Mouse (Mus musculus) intestine, postnatal 0 days (tissue): ENCODE measurements around the gene Clec16a. TPM values are rescaled to one million over a fixed set of nuclear protein-coding genes. Genes with fewer than 3 reads are reported as not detected.

Source experiments
- ATAC-seq: fragments of 200-750 bp; cut with Nextera tagmentation; 2 replicates; pipeline ENCODE4 v1.8.0; 2017; ENCODE audit warnings: mild to moderate bottlenecking, moderate TSS enrichment, moderate library complexity
- H3K27ac ChIP-seq: fragments of 300-500 bp; sonication (generic); 2 replicates; pipeline ENCODE4 v1.5.1; 2014; ENCODE audit warnings: mild to moderate bottlenecking, low read depth, low read length, moderate library complexity
- H3K27me3 ChIP-seq: fragments of 300-500 bp; sonication (generic); replicated peaks from 2 replicates; pipeline ENCODE4 v1.6.1; 2014; ENCODE audit warnings: low read length, mixed read lengths; ENCODE audit not compliant: control insufficient read depth, insufficient read depth
- H3K36me3 ChIP-seq: fragments of 300-500 bp; sonication (generic); 2 replicates; pipeline ENCODE4 v1.6.1; 2014; ENCODE audit warnings: mild to moderate bottlenecking, moderate library complexity; ENCODE audit not compliant: control insufficient read depth, insufficient read depth
- H3K4me1 ChIP-seq: fragments of 300-500 bp; sonication (generic); replicated peaks from 2 replicates; pipeline ENCODE4 v1.6.1; 2014; ENCODE audit warnings: antibody characterized with exemption, low read length, mixed read lengths; ENCODE audit not compliant: control insufficient read depth, insufficient read depth
- H3K4me2 ChIP-seq: fragments of 300-500 bp; sonication (generic); replicated peaks from 2 replicates; pipeline ENCODE4 v1.6.1; 2014; ENCODE audit warnings: low read depth, mild to moderate bottlenecking, moderate library complexity
- H3K4me3 ChIP-seq: fragments of 300-500 bp; sonication (generic); 2 replicates; pipeline ENCODE4 v1.5.1; 2014; ENCODE audit warnings: low read depth, low read length
- H3K9ac ChIP-seq: fragments of 300-500 bp; sonication (generic); 2 replicates; pipeline ENCODE4 v1.6.1; 2014; ENCODE audit warnings: mild to moderate bottlenecking, low read depth, low read length
- H3K9me3 ChIP-seq: fragments of 300-500 bp; sonication (generic); 2 replicates; pipeline ENCODE4 v1.6.1; 2016; ENCODE audit warnings: mixed run types; ENCODE audit not compliant: control insufficient read depth
- CTCF ChIP-seq: sonication (generic); IDR thresholded peaks from 2 replicates; pipeline ENCODE4 v1.5.1; 2016; ENCODE audit warnings: low read depth, mild to moderate bottlenecking, control low read depth, antibody characterized with exemption, moderate library complexity
- WGBS: fragments of 180-500 bp; shearing (Covaris S2); extraction: QIAGEN DNeasy Blood & Tissue Kit; methylation state at CpG from one replicate; pipeline ENCODE4 v1.1.7; 2014; 5-methylcytosine and 5-hydroxymethylcytosine counted together
- polyA plus RNA-seq: library from polyadenylated mRNA; unstranded; fragments of >200 nt; fragmentation: Nextera tagmentation; extraction: Ambion mirVana; gene quantifications from 2 replicates; pipeline ENCODE4 v1.2.1, GENCODE M21; 2015

The Clec16a gene
- polyA plus RNA-seq, 1 experiment from 2014 or later, result 30.4 TPM

DNA sequence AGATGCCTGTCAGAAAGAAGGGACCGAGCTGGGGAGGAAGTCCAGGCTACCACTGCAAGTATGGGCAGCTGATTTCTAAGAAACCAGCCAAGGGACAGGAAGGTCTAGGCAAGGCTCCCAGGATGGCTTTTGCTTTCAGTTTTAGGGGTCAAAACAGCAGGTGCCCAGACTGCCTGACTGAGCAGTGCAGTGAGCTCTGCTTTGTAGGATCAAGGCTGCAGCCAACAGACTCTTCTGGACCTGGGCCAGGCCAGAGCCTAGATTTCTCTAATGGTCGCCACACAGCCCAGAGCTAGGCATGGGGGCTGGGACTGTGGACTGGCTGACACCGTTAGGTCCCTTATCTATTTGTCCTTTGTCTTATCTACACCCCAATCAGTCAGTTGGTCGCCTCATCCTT lies 229.6 kb downstream of the Clec16a start:
- Histone ChIP-seq H3K9me3 (no peaks in the 10 kb centered on the region), H3K27me3 (no peaks in the 10 kb centered on the region), H3K27ac (no peak overlapping the region), H3K4me3 (no peak overlapping the region), H3K9ac (no peak overlapping the region), H3K36me3 (no peaks in the 10 kb centered on the region), H3K4me2 (no peak overlapping the region), H3K4me1 (no peaks in the 10 kb centered on the region)
- ATAC-seq, result no peak
- TF ChIP-seq CTCF, result no peak
- WGBS, result 40% methylated on average over 4 of the region's 4 CpGs

DNA sequence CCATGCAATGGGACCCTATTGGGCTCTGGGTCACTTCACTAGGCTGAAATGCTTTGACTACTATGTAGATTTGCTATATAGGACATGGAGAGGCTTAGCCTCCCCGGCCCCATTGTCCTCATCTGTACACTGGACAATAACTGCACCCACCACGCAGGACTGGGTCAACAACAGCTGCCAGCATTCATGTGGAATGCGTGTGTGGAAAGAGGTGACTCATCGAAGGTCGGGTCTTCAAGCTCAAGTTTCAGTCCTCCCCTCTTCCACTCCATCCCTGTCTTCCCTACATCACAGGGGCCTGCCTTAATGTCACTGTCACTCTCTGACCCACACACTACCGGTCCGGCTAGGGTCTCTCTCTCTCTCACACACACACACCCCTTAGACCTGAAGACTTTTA lies 231.2 kb downstream of the Clec16a start:
- H3K36me3 ChIP-seq, result no peaks in the 10 kb centered on the region
- TF ChIP-seq CTCF, result no peak
- no peak overlapping the region for H3K27ac ChIP-seq
- H3K27me3 ChIP-seq, result no peaks in the 10 kb centered on the region
- H3K4me1 ChIP-seq, result no peaks in the 10 kb centered on the region
- H3K4me3 ChIP-seq, result no peak overlapping the region
- no peak overlapping the region for H3K4me2 ChIP-seq
- H3K9me3 ChIP-seq, result no peaks in the 10 kb centered on the region
- no peak for ATAC-seq
- H3K9ac ChIP-seq, result no peak overlapping the region
- WGBS, result 53% methylated on average over 7 of the region's 7 CpGs

DNA sequence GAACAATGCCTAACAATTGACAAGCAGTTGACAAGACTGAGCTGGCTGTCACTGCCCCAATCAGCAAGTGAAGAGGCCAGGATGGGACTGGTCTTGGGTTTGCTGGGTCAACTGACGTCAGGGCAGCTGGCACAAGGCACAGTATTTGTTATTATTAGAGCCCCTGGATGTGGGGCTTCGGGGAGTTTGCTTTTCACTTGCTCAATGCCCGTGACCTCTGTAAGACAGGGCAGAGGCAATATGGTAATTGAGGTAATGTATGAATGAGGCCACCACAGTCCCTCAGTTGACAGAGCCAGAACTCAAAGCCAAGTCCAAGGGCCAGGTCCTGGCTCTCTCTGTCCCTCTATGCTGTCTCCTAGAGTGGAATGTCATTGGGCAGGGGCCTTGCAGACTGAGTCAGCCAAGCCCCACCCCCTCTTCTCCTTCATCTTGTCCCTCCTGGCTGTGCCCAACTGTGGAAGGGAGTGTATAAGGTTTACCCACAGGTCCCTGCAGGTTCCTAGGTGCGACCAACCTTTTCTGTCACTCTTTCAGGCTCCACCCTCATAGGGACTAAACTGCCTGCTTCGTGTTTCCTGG lies 232.5 kb downstream of the Clec16a start:
- WGBS, result 74% methylated on average over 5 of the region's 5 CpGs
- TF ChIP-seq CTCF, result no peak
- Histone ChIP-seq H3K9ac (no peak overlapping the region), H3K4me3 (no peak overlapping the region), H3K4me2 (no peak overlapping the region), H3K36me3 (no peaks in the 10 kb centered on the region), H3K4me1 (no peaks in the 10 kb centered on the region), H3K27me3 (no peaks in the 10 kb centered on the region), H3K27ac (no peak overlapping the region), H3K9me3 (no peaks in the 10 kb centered on the region)
- no peak for ATAC-seq

DNA sequence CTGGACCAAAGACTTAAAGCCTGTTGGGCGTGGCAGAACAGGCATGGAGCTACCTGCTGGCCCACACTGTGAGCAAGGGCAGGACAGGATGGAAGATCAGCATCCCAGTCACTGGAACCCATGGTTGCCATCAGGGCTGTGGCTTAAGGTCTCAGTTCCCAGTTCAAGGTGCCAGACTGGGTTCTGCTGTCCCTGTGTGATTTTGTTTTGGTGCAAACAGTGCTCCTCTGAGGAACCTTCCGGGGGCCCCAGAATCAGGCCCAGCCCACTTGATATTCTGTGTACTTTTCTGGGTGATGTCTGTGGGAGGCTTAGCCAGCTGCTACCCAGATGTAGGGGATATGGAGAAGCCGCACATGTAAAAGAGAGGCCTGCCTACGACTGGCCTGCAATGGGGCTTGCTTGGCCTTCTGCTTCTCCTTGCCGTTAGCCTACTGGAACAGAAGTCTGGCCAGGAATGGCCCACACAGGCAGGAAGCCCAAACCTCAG lies 235.5 kb downstream of the Clec16a start:
- no peak for ATAC-seq
- Histone ChIP-seq H3K27me3 (no peaks in the 10 kb centered on the region), H3K4me2 (no peak overlapping the region), H3K36me3 (no peaks in the 10 kb centered on the region), H3K9me3 (no peaks in the 10 kb centered on the region), H3K4me1 (0 out of 2 replicates have a peak, but pooled peaks cover 8% of the 10 kb centered on the region), H3K27ac (no peak overlapping the region), H3K9ac (no peak overlapping the region), H3K4me3 (no peak overlapping the region)
- WGBS, result 78% methylated on average over 5 of the region's 5 CpGs
- no peak for TF ChIP-seq CTCF

DNA sequence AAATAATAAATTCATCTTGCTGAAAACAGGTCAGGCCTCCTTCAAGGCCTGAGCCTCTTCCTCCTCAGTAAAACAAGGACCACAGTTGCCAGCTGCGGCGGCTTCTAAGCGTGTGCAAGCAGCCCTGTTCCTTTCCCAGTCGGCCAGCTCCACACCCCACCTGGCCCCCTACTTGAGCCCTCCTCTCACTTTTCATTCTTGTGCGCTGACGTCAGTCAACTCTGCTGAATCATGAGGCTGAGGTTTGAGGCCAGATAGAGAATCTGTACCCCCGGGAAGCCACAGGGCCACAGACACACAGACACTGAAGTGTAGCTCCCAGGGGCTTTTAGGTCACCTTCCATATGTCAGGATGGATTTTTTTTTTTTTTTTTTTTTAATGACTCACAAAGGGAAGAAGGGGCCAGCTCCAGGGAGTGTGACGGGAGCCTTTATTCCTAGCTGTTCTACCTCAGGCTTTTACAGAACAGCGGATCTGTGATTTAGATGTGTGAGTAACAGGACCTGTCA lies 236.8 kb downstream of the Clec16a start:
- no peak for TF ChIP-seq CTCF
- no peak for ATAC-seq
- Histone ChIP-seq H3K36me3 (no peaks in the 10 kb centered on the region), H3K4me1 (0 out of 2 replicates have a peak, but pooled peaks cover 8% of the 10 kb centered on the region), H3K4me2 (no peak overlapping the region), H3K9me3 (no peaks in the 10 kb centered on the region), H3K9ac (no peak overlapping the region), H3K27ac (no peak overlapping the region), H3K4me3 (no peak overlapping the region), H3K27me3 (no peaks in the 10 kb centered on the region)
- WGBS, result 70% methylated on average over 9 of the region's 9 CpGs

DNA sequence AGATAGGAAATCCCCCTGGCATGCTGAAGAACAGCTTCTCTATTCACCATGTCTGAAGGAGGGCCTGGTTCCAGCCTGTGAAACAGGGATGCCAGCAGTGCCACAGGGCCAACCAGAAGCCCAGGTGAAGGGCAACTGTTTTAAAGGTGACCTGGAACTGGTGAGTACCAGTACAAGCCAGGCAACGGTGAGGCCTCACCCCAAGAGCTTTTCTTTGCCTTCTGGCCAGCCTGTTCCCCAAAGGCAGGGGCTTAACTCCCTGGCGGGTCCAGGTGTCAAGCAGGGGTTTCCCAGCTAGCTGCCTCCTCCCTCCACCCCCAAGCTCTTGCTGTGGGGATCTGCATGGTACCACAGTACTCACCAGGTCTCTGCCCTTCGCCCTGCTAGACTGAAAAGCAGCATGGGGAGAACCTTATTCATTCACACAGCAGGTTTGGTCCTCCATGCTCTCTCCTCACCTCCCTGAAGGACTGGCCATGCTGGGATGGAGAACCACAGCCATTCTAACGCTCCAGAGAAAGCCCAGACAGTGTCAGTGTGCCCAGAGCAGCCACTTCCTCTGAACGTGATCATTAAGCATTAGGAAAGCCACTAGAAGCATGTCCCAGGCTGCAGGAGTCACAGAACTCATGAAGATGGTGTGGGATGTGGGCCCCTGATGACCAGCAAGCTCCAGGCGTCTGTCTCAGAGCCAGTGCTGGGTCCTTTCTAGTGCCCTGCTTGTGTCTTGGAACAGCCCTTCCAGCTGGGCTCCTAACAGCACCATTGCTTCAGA lies 237.4 kb downstream of the Clec16a start:
- H3K27ac ChIP-seq, result no peak overlapping the region
- WGBS, result 69% methylated on average over 6 of the region's 6 CpGs
- no peaks in the 10 kb centered on the region for H3K27me3 ChIP-seq
- ATAC-seq, result no peak
- TF ChIP-seq CTCF, result no peak
- H3K36me3 ChIP-seq, result no peaks in the 10 kb centered on the region
- no peaks in the 10 kb centered on the region for H3K9me3 ChIP-seq
- H3K4me3 ChIP-seq, result no peak overlapping the region
- H3K4me2 ChIP-seq, result 0 out of 2 replicates have a peak overlapping the region, but pooled peaks have one; percentile 100
- 0 out of 2 replicates have a peak, but pooled peaks cover 8% of the 10 kb centered on the region for H3K4me1 ChIP-seq
- H3K9ac ChIP-seq, result peak overlapping the region; percentile 17; the same call in 1 of the 2 replicates
